Mouse (Mus musculus): ENCODE data around the gene Mapk3. TPM values are rescaled to one million over a fixed set of nuclear protein-coding genes. Genes with fewer than 3 reads are reported as not detected.
"Not testable (repeated sequence)": the region's sequence is repeated elsewhere in the genome, so short reads cannot be mapped to it uniquely, and the experiment has no call there.

Gene Mapk3
- polyA plus RNA-seq, 1 experiment: 472 TPM

- peak; percentile 55 for TF ChIP-seq POLR2A (IDR thresholded peaks at IDR 0.05; ENCODE audit: low read depth, low read length)
- no peak for TF ChIP-seq CTCF (IDR thresholded peaks at IDR 0.05; ENCODE audit: extremely low read depth, insufficient read length, insufficient replicate concordance, low read depth, low read length)
- WGBS: under 1% methylated on average over 36 of the region's 37 CpGs
- Histone ChIP-seq H3K27ac (ENCODE audit: insufficient read depth, low read depth, low read length) (peak within 1 kb of the TSS; percentile 93), H3K27me3 (ENCODE audit: control insufficient read depth, insufficient read depth, low read length) (no peaks in the 10 kb centered on the region), H3K4me1 (ENCODE audit: control insufficient read depth, insufficient read depth, insufficient read length, low read length) (peaks cover 23% of the 10 kb centered on the region), H3K36me3 (ENCODE audit: control insufficient read depth, insufficient read depth, low read length) (peaks cover 14% of the 10 kb centered on the region), H3K4me3 (ENCODE audit: low read depth, low read length) (peak within 1 kb of the TSS; percentile 85)
Measured at GRCm38 (mm10) chr7:126776598-126777057, 17.2 kb downstream of the Mapk3 start, which contains the start of gene Ypel3. Gene Ypel3, plus strand, starts transcription at chr7:126776955.

GRCm38 (mm10) chr7:126777476-126777875 is 18.1 kb downstream of the Mapk3 start:
- Histone ChIP-seq H3K4me3 (ENCODE audit: low read depth, low read length) (peak overlapping the region; percentile 85), H3K36me3 (ENCODE audit: control insufficient read depth, insufficient read depth, low read length) (peaks cover 12% of the 10 kb centered on the region), H3K4me1 (ENCODE audit: control insufficient read depth, insufficient read depth, insufficient read length, low read length) (peaks cover 23% of the 10 kb centered on the region), H3K27ac (ENCODE audit: insufficient read depth, low read depth, low read length) (peak overlapping the region; percentile 24; the same call in 1 of the 2 replicates), H3K27me3 (ENCODE audit: control insufficient read depth, insufficient read depth, low read length) (no peaks in the 10 kb centered on the region)
- TF ChIP-seq POLR2A (IDR thresholded peaks at IDR 0.05; ENCODE audit: low read depth, low read length) (no peak), CTCF (IDR thresholded peaks at IDR 0.05; ENCODE audit: extremely low read depth, insufficient read length, insufficient replicate concordance, low read depth, low read length) (no peak)
- 52% methylated on average over 10 of the region's 10 CpGs for WGBS

GRCm38 (mm10) chr7:126778147-126778546 is 18.7 kb downstream of the Mapk3 start:
- Histone ChIP-seq H3K27me3 (ENCODE audit: control insufficient read depth, insufficient read depth, low read length) (no peaks in the 10 kb centered on the region), H3K36me3 (ENCODE audit: control insufficient read depth, insufficient read depth, low read length) (peaks cover 9% of the 10 kb centered on the region), H3K4me1 (ENCODE audit: control insufficient read depth, insufficient read depth, insufficient read length, low read length) (peaks cover 23% of the 10 kb centered on the region), H3K27ac (ENCODE audit: insufficient read depth, low read depth, low read length) (no peak overlapping the region), H3K4me3 (ENCODE audit: low read depth, low read length) (no peak overlapping the region)
- WGBS: 89% methylated on average over 3 of the region's 3 CpGs
- TF ChIP-seq CTCF (IDR thresholded peaks at IDR 0.05; ENCODE audit: extremely low read depth, insufficient read length, insufficient replicate concordance, low read depth, low read length): no peak
- TF ChIP-seq POLR2A (IDR thresholded peaks at IDR 0.05; ENCODE audit: low read depth, low read length): no peak

GRCm38 (mm10) chr7:126779101-126779500 is 19.7 kb downstream of the Mapk3 start:
- H3K4me1 ChIP-seq (ENCODE audit: control insufficient read depth, insufficient read depth, insufficient read length, low read length): peaks cover 23% of the 10 kb centered on the region
- 85% methylated on average over 7 of the region's 7 CpGs for WGBS
- H3K27me3 ChIP-seq (ENCODE audit: control insufficient read depth, insufficient read depth, low read length); H3K36me3 ChIP-seq (ENCODE audit: control insufficient read depth, insufficient read depth, low read length); H3K4me3 ChIP-seq (ENCODE audit: low read depth, low read length); H3K27ac ChIP-seq (ENCODE audit: insufficient read depth, low read depth, low read length): not testable (repeated sequence)

- Histone ChIP-seq H3K27ac (ENCODE audit: insufficient read depth, low read depth, low read length) (0 out of 2 replicates have a peak overlapping the region, but pooled peaks have one; percentile 7), H3K36me3 (ENCODE audit: control insufficient read depth, insufficient read depth, low read length) (peaks cover 12% of the 10 kb centered on the region), H3K4me3 (ENCODE audit: low read depth, low read length) (peak overlapping the region; percentile 56), H3K27me3 (ENCODE audit: control insufficient read depth, insufficient read depth, low read length) (no peaks in the 10 kb centered on the region), H3K4me1 (ENCODE audit: control insufficient read depth, insufficient read depth, insufficient read length, low read length) (peaks cover 23% of the 10 kb centered on the region)
- TF ChIP-seq CTCF (IDR thresholded peaks at IDR 0.05; ENCODE audit: extremely low read depth, insufficient read length, insufficient replicate concordance, low read depth, low read length): peak; percentile 95
- no peak; the same call in 1 of the 2 replicates for TF ChIP-seq POLR2A (IDR thresholded peaks at IDR 0.05; ENCODE audit: low read depth, low read length)
- WGBS: 4% methylated on average over 21 of the region's 21 CpGs
Measured at GRCm38 (mm10) chr7:126779983-126780970, 20.9 kb downstream of the Mapk3 start.

GRCm38 (mm10) chr7:126780971-126781635 is 21.7 kb downstream of the Mapk3 start, which contains the start of gene Tbx6:
Gene Tbx6, plus strand, starts transcription at chr7:126781483.
- H3K27ac ChIP-seq (ENCODE audit: insufficient read depth, low read depth, low read length): no peak within 1 kb of the TSS
- H3K4me3 ChIP-seq (ENCODE audit: low read depth, low read length): peak within 1 kb of the TSS; percentile 56
- TF ChIP-seq POLR2A (IDR thresholded peaks at IDR 0.05; ENCODE audit: low read depth, low read length) (no peak), CTCF (IDR thresholded peaks at IDR 0.05; ENCODE audit: extremely low read depth, insufficient read length, insufficient replicate concordance, low read depth, low read length) (0 out of 2 replicates have a peak, but pooled peaks have one; percentile 5)
- no peaks in the 10 kb centered on the region for H3K27me3 ChIP-seq (ENCODE audit: control insufficient read depth, insufficient read depth, low read length)
- peaks cover 17% of the 10 kb centered on the region for H3K4me1 ChIP-seq (ENCODE audit: control insufficient read depth, insufficient read depth, insufficient read length, low read length)
- H3K36me3 ChIP-seq (ENCODE audit: control insufficient read depth, insufficient read depth, low read length): peaks cover 20% of the 10 kb centered on the region
- 16% methylated on average over 22 of the region's 22 CpGs for WGBS

All from small intestine, adult 2 months (tissue).